Mouse (Mus musculus) adrenal gland, adult (tissue): ENCODE measurements around the gene Nat8f4.
"Not testable (repeated sequence)": the region's sequence is repeated elsewhere in the genome, so short reads cannot be mapped to it uniquely, and the experiment has no call there.

Source experiments
- DNase-seq, 2 experiments: peaks; one replicate each; pipeline ENCODE4 v3.0.0; 2022 to 2023; ENCODE audit warnings: low spot score in 1 of 2; ENCODE audit not compliant: inconsistent age in 2 of 2

Nat8f4 gene

GRCm38 (mm10) chr6:85902303-85902702, 2.4 kb downstream of the Nat8f4 start:
- DNase-seq: no peak

- peak; percentile 61 to 72 for DNase-seq
Observed at GRCm38 (mm10) chr6:85898596-85899475, 5.8 kb downstream of the Nat8f4 start.

GRCm38 (mm10) chr6:85895061-85895648, 9.5 kb downstream of the Nat8f4 start:
- peak in 1 of 2 experiments; percentile 71 for DNase-seq

GRCm38 (mm10) chr6:85888961-85889360, 15.7 kb downstream of the Nat8f4 start:
- no peak for DNase-seq

- DNase-seq: no peak
Observed at GRCm38 (mm10) chr6:85884311-85884710, 20.4 kb downstream of the Nat8f4 start.

- DNase-seq: not testable (repeated sequence)
Observed at GRCm38 (mm10) chr6:85883246-85883645, 21.4 kb downstream of the Nat8f4 start.

- DNase-seq: not testable (repeated sequence)
Observed at GRCm38 (mm10) chr6:85869006-85869405, 35.7 kb downstream of the Nat8f4 start, which contains the start of gene Nat8f2. TSS of gene Nat8f2 (minus strand) at chr6:85869158.

GRCm38 (mm10) chr6:85867726-85868690, 36.7 kb downstream of the Nat8f4 start:
- peak in 1 of 2 experiments; percentile 73 for DNase-seq

- not testable (repeated sequence) for DNase-seq
Observed at GRCm38 (mm10) chr6:85866995-85867394, 37.7 kb downstream of the Nat8f4 start.

GRCm38 (mm10) chr6:85866166-85866565, 38.5 kb downstream of the Nat8f4 start:
- peak in 1 of 2 experiments; percentile 39 for DNase-seq

GRCm38 (mm10) chr6:85864900-85865639, 39.6 kb downstream of the Nat8f4 start:
- peak; percentile 46 to 71 for DNase-seq

GRCm38 (mm10) chr6:85863840-85864239, 40.8 kb downstream of the Nat8f4 start:
- peak in 1 of 2 experiments; percentile 49 for DNase-seq

GRCm38 (mm10) chr6:85863136-85863535, 41.5 kb downstream of the Nat8f4 start:
- DNase-seq: peak in 1 of 2 experiments; percentile 71

- peak; percentile 87 to 95 for DNase-seq
Observed at GRCm38 (mm10) chr6:85862565-85862964, 42.1 kb downstream of the Nat8f4 start.

GRCm38 (mm10) chr6:85861247-85861646, 43.4 kb downstream of the Nat8f4 start:
- DNase-seq: peak in 1 of 2 experiments; percentile 35

- peak; percentile 96 to 98 for DNase-seq
Observed at GRCm38 (mm10) chr6:85856194-85856678, 48.4 kb downstream of the Nat8f4 start.

GRCm38 (mm10) chr6:85853481-85853880, 51.2 kb downstream of the Nat8f4 start:
- DNase-seq: no peak

- DNase-seq: no peak
Observed at GRCm38 (mm10) chr6:85851062-85851773, 53.5 kb downstream of the Nat8f4 start.

GRCm38 (mm10) chr6:85849240-85849639, 55.4 kb downstream of the Nat8f4 start:
- DNase-seq: peak; percentile 42 to 81
